Mouse (Mus musculus) thymus, adult 2 months (tissue): ENCODE data around the gene Herc6.

Source experiments
- CTCF ChIP-seq: fragments of 200-500 bp; IDR thresholded peaks from 2 replicates; pipeline ENCODE4 v1.5.1; 2012; ENCODE audit warnings: mild to moderate bottlenecking, control low read depth, low read length, moderate library complexity, borderline replicate concordance; ENCODE audit not compliant: control insufficient read depth, poor library complexity, insufficient read depth; ENCODE audit errors: extremely low read depth
- POLR2A ChIP-seq: fragments of 200-500 bp; IDR thresholded peaks from 2 replicates; pipeline ENCODE4 v1.6.1; 2012; ENCODE audit warnings: mild to moderate bottlenecking, low read length, control low read depth, moderate library complexity; ENCODE audit not compliant: control insufficient read depth, poor library complexity, insufficient read depth; ENCODE audit errors: extremely low read depth

DNA sequence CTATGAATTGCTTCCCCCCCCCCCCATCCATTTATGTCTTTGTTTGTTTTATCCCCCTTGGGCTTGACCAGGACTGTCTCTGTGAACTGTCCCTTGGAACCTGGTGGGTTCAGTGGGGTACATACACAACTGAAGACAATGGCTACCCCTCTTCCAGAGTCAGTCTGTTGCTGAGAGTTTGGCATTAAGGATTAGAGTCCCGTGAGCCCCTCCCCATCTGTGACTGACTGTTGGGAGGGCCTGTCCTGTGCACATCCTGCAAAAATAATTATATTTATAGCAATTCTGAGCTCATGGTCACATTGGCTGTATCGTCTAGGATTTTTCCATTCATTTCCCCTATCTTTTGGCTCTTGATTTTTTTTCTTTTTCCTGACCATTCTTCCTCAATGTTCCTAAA is 122.9 kb downstream of the Herc6 start:
- no peak for TF ChIP-seq CTCF
- TF ChIP-seq POLR2A, result no peak
